Mouse (Mus musculus): ENCODE data around the gene Rab25. TPM values are rescaled to one million over a fixed set of nuclear protein-coding genes. Genes with fewer than 3 reads are reported as not detected.

The Rab25 gene
- polyA plus RNA-seq, 1 experiment from 2014 or later: 1.1 TPM

- no peaks in the 10 kb centered on the region for H3K27me3 ChIP-seq (ENCODE audit: control insufficient read depth, insufficient read depth, low read length)
- peak overlapping the region; percentile 90 for H3K27ac ChIP-seq (ENCODE audit: low read depth, low read length)
- ATAC-seq (replicated peaks; ENCODE audit: low FRiP score): 0 out of 2 replicates have a peak, but pooled peaks have one; percentile 6
- no peaks in the 10 kb centered on the region for H3K36me3 ChIP-seq (ENCODE audit: control insufficient read depth, insufficient read depth, low read length)
- peak overlapping the region; percentile 28; the same call in 1 of the 2 replicates for H3K4me3 ChIP-seq (ENCODE audit: low read depth, low read length)
- peaks cover 27% of the 10 kb centered on the region for H3K4me1 ChIP-seq (replicated peaks; ENCODE audit: control insufficient read depth, insufficient read depth, low read length)
- peak overlapping the region; percentile 52 for H3K9ac ChIP-seq (ENCODE audit: low read length)
- no peak for DNase-seq (ENCODE audit: low spot score)
- H3K4me2 ChIP-seq (ENCODE audit: low read depth, low read length, severe bottlenecking): peak overlapping the region; percentile 53
- H3K9me3 ChIP-seq (ENCODE audit: control insufficient read depth, low read length): no peaks in the 10 kb centered on the region
- WGBS: 56% methylated on average over 13 of the region's 13 CpGs
Observed at GRCm38 (mm10) chr3:88510421-88511289, 37.4 kb downstream of the Rab25 start.

- Histone ChIP-seq H3K9me3 (ENCODE audit: control insufficient read depth, low read length) (no peaks in the 10 kb centered on the region), H3K4me2 (ENCODE audit: low read depth, low read length, severe bottlenecking) (peak within 1 kb of the TSS; percentile 53), H3K36me3 (ENCODE audit: control insufficient read depth, insufficient read depth, low read length) (no peaks in the 10 kb centered on the region), H3K27me3 (ENCODE audit: control insufficient read depth, insufficient read depth, low read length) (no peaks in the 10 kb centered on the region), H3K4me3 (ENCODE audit: low read depth, low read length) (peak within 1 kb of the TSS; percentile 28), H3K4me1 (replicated peaks; ENCODE audit: control insufficient read depth, insufficient read depth, low read length) (peaks cover 27% of the 10 kb centered on the region), H3K9ac (ENCODE audit: low read length) (peak within 1 kb of the TSS; percentile 52), H3K27ac (ENCODE audit: low read depth, low read length) (peak within 1 kb of the TSS; percentile 90)
- DNase-seq (ENCODE audit: low spot score) (peak; percentile 97), ATAC-seq (replicated peaks; ENCODE audit: low FRiP score) (peak; percentile 97)
- under 1% methylated on average over 31 of the region's 31 CpGs for WGBS
Observed at GRCm38 (mm10) chr3:88509692-88510420, 38.2 kb downstream of the Rab25 start, which contains the start of gene Lmna. Lmna (minus strand) TSS chr3:88509956.

- no peaks in the 10 kb centered on the region for H3K36me3 ChIP-seq (ENCODE audit: control insufficient read depth, insufficient read depth, low read length)
- H3K4me2 ChIP-seq (ENCODE audit: low read depth, low read length, severe bottlenecking): peak overlapping the region; percentile 53
- peak overlapping the region; percentile 28 for H3K4me3 ChIP-seq (ENCODE audit: low read depth, low read length)
- ATAC-seq (replicated peaks; ENCODE audit: low FRiP score) (no peak), DNase-seq (ENCODE audit: low spot score) (no peak)
- peak overlapping the region; percentile 90 for H3K27ac ChIP-seq (ENCODE audit: low read depth, low read length)
- H3K9ac ChIP-seq (ENCODE audit: low read length): peak overlapping the region; percentile 52
- peaks cover 27% of the 10 kb centered on the region for H3K4me1 ChIP-seq (replicated peaks; ENCODE audit: control insufficient read depth, insufficient read depth, low read length)
- no peaks in the 10 kb centered on the region for H3K27me3 ChIP-seq (ENCODE audit: control insufficient read depth, insufficient read depth, low read length)
- H3K9me3 ChIP-seq (ENCODE audit: control insufficient read depth, low read length): no peaks in the 10 kb centered on the region
- WGBS: 74% methylated on average over 3 of the region's 3 CpGs
Observed at GRCm38 (mm10) chr3:88509250-88509649, 38.9 kb downstream of the Rab25 start.

- no peaks in the 10 kb centered on the region for H3K36me3 ChIP-seq (ENCODE audit: control insufficient read depth, insufficient read depth, low read length)
- H3K4me2 ChIP-seq (ENCODE audit: low read depth, low read length, severe bottlenecking): no peak overlapping the region
- H3K9me3 ChIP-seq (ENCODE audit: control insufficient read depth, low read length): no peaks in the 10 kb centered on the region
- no peak overlapping the region for H3K9ac ChIP-seq (ENCODE audit: low read length)
- peaks cover 19% of the 10 kb centered on the region for H3K4me1 ChIP-seq (replicated peaks; ENCODE audit: control insufficient read depth, insufficient read depth, low read length)
- 49% methylated on average over 7 of the region's 7 CpGs for WGBS
- no peak overlapping the region for H3K4me3 ChIP-seq (ENCODE audit: low read depth, low read length)
- DNase-seq (ENCODE audit: low spot score): no peak
- H3K27me3 ChIP-seq (ENCODE audit: control insufficient read depth, insufficient read depth, low read length): peaks cover 16% of the 10 kb centered on the region
- H3K27ac ChIP-seq (ENCODE audit: low read depth, low read length): no peak overlapping the region
- no peak for ATAC-seq (replicated peaks; ENCODE audit: low FRiP score)
Observed at GRCm38 (mm10) chr3:88505765-88506164, 42.3 kb downstream of the Rab25 start.

- ATAC-seq (replicated peaks; ENCODE audit: low FRiP score): no peak
- Histone ChIP-seq H3K4me1 (replicated peaks; ENCODE audit: control insufficient read depth, insufficient read depth, low read length) (peaks cover 14% of the 10 kb centered on the region), H3K27ac (ENCODE audit: low read depth, low read length) (no peak overlapping the region), H3K27me3 (ENCODE audit: control insufficient read depth, insufficient read depth, low read length) (peaks cover 16% of the 10 kb centered on the region), H3K36me3 (ENCODE audit: control insufficient read depth, insufficient read depth, low read length) (no peaks in the 10 kb centered on the region), H3K4me3 (ENCODE audit: low read depth, low read length) (no peak overlapping the region), H3K4me2 (ENCODE audit: low read depth, low read length, severe bottlenecking) (no peak overlapping the region), H3K9ac (ENCODE audit: low read length) (no peak overlapping the region), H3K9me3 (ENCODE audit: control insufficient read depth, low read length) (no peaks in the 10 kb centered on the region)
- DNase-seq (ENCODE audit: low spot score): no peak
- 69% methylated on average over 6 of the region's 6 CpGs for WGBS
Observed at GRCm38 (mm10) chr3:88505081-88505480, 43.0 kb downstream of the Rab25 start.

- H3K27me3 ChIP-seq (ENCODE audit: control insufficient read depth, insufficient read depth, low read length): peaks cover 16% of the 10 kb centered on the region
- no peak overlapping the region for H3K4me3 ChIP-seq (ENCODE audit: low read depth, low read length)
- 42% methylated on average over 8 of the region's 8 CpGs for WGBS
- peaks cover 8% of the 10 kb centered on the region for H3K4me1 ChIP-seq (replicated peaks; ENCODE audit: control insufficient read depth, insufficient read depth, low read length)
- no peak overlapping the region for H3K9ac ChIP-seq (ENCODE audit: low read length)
- H3K27ac ChIP-seq (ENCODE audit: low read depth, low read length): no peak overlapping the region
- no peak overlapping the region for H3K4me2 ChIP-seq (ENCODE audit: low read depth, low read length, severe bottlenecking)
- H3K36me3 ChIP-seq (ENCODE audit: control insufficient read depth, insufficient read depth, low read length): no peaks in the 10 kb centered on the region
- DNase-seq (ENCODE audit: low spot score) (no peak), ATAC-seq (replicated peaks; ENCODE audit: low FRiP score) (no peak)
- no peaks in the 10 kb centered on the region for H3K9me3 ChIP-seq (ENCODE audit: control insufficient read depth, low read length)
Observed at GRCm38 (mm10) chr3:88503881-88504746, 44.0 kb downstream of the Rab25 start.

- no peaks in the 10 kb centered on the region for H3K9me3 ChIP-seq (ENCODE audit: control insufficient read depth, low read length)
- peaks cover 16% of the 10 kb centered on the region for H3K27me3 ChIP-seq (ENCODE audit: control insufficient read depth, insufficient read depth, low read length)
- no peak overlapping the region for H3K9ac ChIP-seq (ENCODE audit: low read length)
- WGBS: 20% methylated on average over 4 of the region's 4 CpGs
- H3K4me2 ChIP-seq (ENCODE audit: low read depth, low read length, severe bottlenecking): peak overlapping the region; percentile 98
- peaks cover 8% of the 10 kb centered on the region for H3K4me1 ChIP-seq (replicated peaks; ENCODE audit: control insufficient read depth, insufficient read depth, low read length)
- H3K27ac ChIP-seq (ENCODE audit: low read depth, low read length): no peak overlapping the region
- H3K36me3 ChIP-seq (ENCODE audit: control insufficient read depth, insufficient read depth, low read length): no peaks in the 10 kb centered on the region
- ATAC-seq (replicated peaks; ENCODE audit: low FRiP score) (no peak), DNase-seq (ENCODE audit: low spot score) (no peak)
- H3K4me3 ChIP-seq (ENCODE audit: low read depth, low read length): no peak overlapping the region
Observed at GRCm38 (mm10) chr3:88503505-88503863, 44.6 kb downstream of the Rab25 start.
